ENCODE assay signal across 8 mouse cellular contexts in genomic region chr2:166187874-166188453, GRCm38 (mm10). TPM values are rescaled to one million over a fixed set of nuclear protein-coding genes. Genes with fewer than 3 reads are reported as not detected.
DNase-seq lines count a peak whose midpoint lies in the region; ATAC-seq lines count a peak whose summit lies in the region.
"Not testable (repeated sequence)": the region's sequence is repeated elsewhere in the genome, so short reads cannot be mapped to it uniquely, and the experiment has no call there.

No protein-coding gene starts in this region.

- peaks cover 18% of the 10 kb centered on the region for H3K4me1 ChIP-seq in embryonic facial prominence, embryonic 14.5 days (ENCODE audit: control insufficient read depth, insufficient read depth, low read length)
- peaks cover 12% of the 10 kb centered on the region for H3K4me1 ChIP-seq in hindbrain, embryonic 14.5 days (replicated peaks; ENCODE audit: control insufficient read depth, insufficient read depth, low read length)
- peaks cover 31% of the 10 kb centered on the region for H3K4me1 ChIP-seq in kidney, embryonic 14.5 days (ENCODE audit: control insufficient read depth, insufficient read depth, low read length)
- peaks cover 23% of the 10 kb centered on the region for H3K4me1 ChIP-seq in limb, embryonic 11.5 days (ENCODE audit: control insufficient read depth, insufficient read depth, low read length)

- H3K27me3 ChIP-seq in embryonic facial prominence, embryonic 14.5 days (replicated peaks; ENCODE audit: control insufficient read depth, insufficient read depth, low read length); hindbrain, embryonic 14.5 days (ENCODE audit: control insufficient read depth, insufficient read depth, low read length); kidney, embryonic 14.5 days (ENCODE audit: control insufficient read depth, insufficient read depth, low read length); limb, embryonic 11.5 days (ENCODE audit: control insufficient read depth, insufficient read depth, low read length): not testable (repeated sequence)

- H3K9ac ChIP-seq in embryonic facial prominence, embryonic 14.5 days (ENCODE audit: low read depth, low read length); hindbrain, embryonic 14.5 days; kidney, embryonic 14.5 days (ENCODE audit: low read depth, low read length); limb, embryonic 11.5 days (ENCODE audit: low read length): not testable (repeated sequence)

- not testable (repeated sequence) for H3K4me3 ChIP-seq in embryonic facial prominence, embryonic 14.5 days (ENCODE audit: low read depth, low read length); hindbrain, embryonic 14.5 days (replicated peaks; ENCODE audit: low read length); kidney, embryonic 14.5 days (ENCODE audit: low read length); limb, embryonic 11.5 days (ENCODE audit: low read depth, low read length)

- H3K36me3 ChIP-seq in embryonic facial prominence, embryonic 14.5 days (ENCODE audit: control insufficient read depth, insufficient read depth, low read length); hindbrain, embryonic 14.5 days (replicated peaks; ENCODE audit: control insufficient read depth, insufficient read depth); kidney, embryonic 14.5 days (ENCODE audit: control insufficient read depth, insufficient read depth, low read length); limb, embryonic 11.5 days (ENCODE audit: control insufficient read depth, insufficient read depth, low read length): not testable (repeated sequence)

- peak; percentile 28 for DNase-seq in adrenal gland, postnatal 10 days
- not testable (repeated sequence) for DNase-seq in embryonic facial prominence, embryonic 14.5 days (ENCODE audit: low spot score); hindbrain, embryonic 14.5 days (ENCODE audit: low spot score); limb, embryonic 11.5 days (ENCODE audit: low spot score)
- peak; percentile 61 to 62 for DNase-seq in right cerebral cortex, postnatal 10 days (ENCODE audit: low spot score in 2 of 2)

- H3K27ac ChIP-seq in embryonic facial prominence, embryonic 14.5 days (replicated peaks; ENCODE audit: low read depth, low read length), result not testable (repeated sequence)
- H3K27ac ChIP-seq in hindbrain, embryonic 14.5 days, result peak overlapping the region; percentile 9
- H3K27ac ChIP-seq in kidney, embryonic 14.5 days (ENCODE audit: low read depth, low read length), result peak overlapping the region; percentile 59; the same call in 1 of the 2 replicates
- peak overlapping the region; percentile 36; the same call in 1 of the 2 replicates for H3K27ac ChIP-seq in limb, embryonic 11.5 days (replicated peaks; ENCODE audit: low read depth, low read length)

- 83% methylated on average over 8 of the region's 11 CpGs for WGBS in embryonic facial prominence, embryonic 14.5 days
- 50% methylated on average over 8 of the region's 11 CpGs for WGBS in hindbrain, embryonic 14.5 days
- WGBS in kidney, embryonic 14.5 days, result 40% methylated on average over 8 of the region's 11 CpGs
- 71% methylated on average over 8 of the region's 11 CpGs for WGBS in limb, embryonic 11.5 days

- ATAC-seq in embryonic facial prominence, embryonic 14.5 days (ENCODE audit: low read depth), result 0 out of 2 replicates have a peak, but pooled peaks have one; percentile 34
- peak; percentile 91 for ATAC-seq in granulocyte monocyte progenitor cell, adult 5-6 weeks (replicated peaks; ENCODE audit: poor library complexity, severe bottlenecking)
- ATAC-seq in hindbrain, embryonic 14.5 days (ENCODE audit: low FRiP score); kidney, embryonic 14.5 days (ENCODE audit: low FRiP score, low TSS enrichment); limb, embryonic 11.5 days (ENCODE audit: insufficient number of reproducible peaks, low FRiP score, low TSS enrichment, low read depth): not testable (repeated sequence)
- peak; percentile 74 for ATAC-seq in megakaryocyte progenitor cell, adult 5-6 weeks (replicated peaks; ENCODE audit: poor library complexity)

- H3K4me2 ChIP-seq in embryonic facial prominence, embryonic 14.5 days (ENCODE audit: low read depth, low read length); hindbrain, embryonic 14.5 days (replicated peaks); kidney, embryonic 14.5 days (replicated peaks; ENCODE audit: low read depth, low read length); limb, embryonic 11.5 days (ENCODE audit: low read depth, severe bottlenecking): not testable (repeated sequence)

- not testable (repeated sequence) for H3K9me3 ChIP-seq in embryonic facial prominence, embryonic 14.5 days (ENCODE audit: control insufficient read depth, low read length); hindbrain, embryonic 14.5 days (ENCODE audit: control insufficient read depth, low read length); kidney, embryonic 14.5 days (ENCODE audit: control insufficient read depth, low read length); limb, embryonic 11.5 days (ENCODE audit: control insufficient read depth, low read length)

RNA-seq across cellular contexts. Expression of gene Sulf2, which starts 32.5 kb away (rescaled TPM):
- total RNA-seq in adrenal gland, postnatal 10 days (2021), result 10 to 100 TPM; 54.5 to 62.8 TPM
- polyA plus RNA-seq in embryonic facial prominence, embryonic 14.5 days (2014; fragmentation: Nextera tagmentation; extraction: Ambion mirVana), result 139 and 160 TPM in 2 replicates
- total RNA-seq in granulocyte monocyte progenitor cell, adult 5-6 weeks (2014; fragmentation: Nextera tagmentation), result 0.26 and 1.1 TPM in 2 replicates
- 0.78 and 1.9 TPM in 2 replicates for total RNA-seq in granulocyte monocyte progenitor cell, adult 5-6 weeks (2017)
- polyA plus RNA-seq in hindbrain, embryonic 14.5 days (2014; fragmentation: Nextera tagmentation; extraction: Ambion mirVana), result 125 TPM in 2 replicates
- 69.3 and 80.4 TPM in 2 replicates for polyA plus RNA-seq in kidney, embryonic 14.5 days (2014; fragmentation: Nextera tagmentation; extraction: Ambion mirVana)
- 193 and 210 TPM in 2 replicates for polyA plus RNA-seq in limb, embryonic 11.5 days (2014; fragmentation: Nextera tagmentation; extraction: Ambion mirVana)
- 1.3 and 3.5 TPM in 2 replicates for total RNA-seq in megakaryocyte progenitor cell, adult 5-6 weeks (2015)
- 0.88 and 1.5 TPM in 2 replicates for total RNA-seq in megakaryocyte progenitor cell, adult 5-6 weeks (2017)
